Mouse (Mus musculus): ENCODE measurements around the gene Psat1.

The Psat1 gene

DNA sequence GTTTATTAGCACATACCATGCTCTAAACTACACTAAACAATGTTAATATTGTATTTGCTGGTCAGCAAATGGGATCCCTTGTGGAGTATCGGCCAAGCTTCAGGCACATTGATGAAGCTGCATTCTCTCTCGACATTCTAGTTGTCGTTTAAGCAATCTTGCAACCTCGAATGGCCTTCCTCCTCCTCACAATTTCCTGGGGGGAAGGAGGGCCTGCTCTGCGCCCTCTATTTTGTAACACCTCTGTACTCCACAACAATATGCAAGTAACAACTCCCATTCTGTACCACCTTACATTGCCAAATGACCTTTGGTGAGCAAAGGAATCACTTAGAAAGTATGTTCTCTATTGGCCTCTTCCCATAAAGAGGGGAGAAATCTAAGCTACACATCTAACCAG, 91.8 kb downstream of the Psat1 start:
- no peak for DNase-seq
